Mouse (Mus musculus): ENCODE measurements at regions not wholly inside any gene's neighbourhood (a gene's known extent, or its start where the extent isn't known, plus 50 kb on each side); places are given as distances from the start of the nearest gene placed in this dataset.

- H3K27ac ChIP-seq (replicated peaks; ENCODE audit: insufficient read depth, low read depth, low read length): no peak overlapping the region
- H3K79me2 ChIP-seq (ENCODE audit: control insufficient read depth, insufficient read depth, low read length): no peaks in the 10 kb centered on the region
- TF ChIP-seq CTCF (IDR thresholded peaks at IDR 0.05; ENCODE audit: low read depth, low read length) (no peak), POLR2A (IDR thresholded peaks at IDR 0.05; ENCODE audit: extremely low read depth, insufficient read depth, low read length) (no peak)
- no peak overlapping the region for H3K9ac ChIP-seq (ENCODE audit: low read depth, low read length)
- DNase-seq (ENCODE audit: extremely low read depth, low read depth, low spot score): no peak
- H3K4me1 ChIP-seq (ENCODE audit: control insufficient read depth, insufficient read depth, low read length): no peaks in the 10 kb centered on the region
- no peaks in the 10 kb centered on the region for H3K36me3 ChIP-seq (ENCODE audit: control insufficient read depth, insufficient read depth, low read length)
- H3K4me3 ChIP-seq (ENCODE audit: insufficient read depth, low read depth, low read length): no peak overlapping the region
- H3K27me3 ChIP-seq (ENCODE audit: control insufficient read depth, insufficient read depth, low read length): no peaks in the 10 kb centered on the region
Observed at GRCm38 (mm10) chr10:114083441-114083840, 718.7 kb downstream of the Trhde start.

- DNase-seq (ENCODE audit: extremely low read depth, low read depth, low spot score): no peak
- no peaks in the 10 kb centered on the region for H3K79me2 ChIP-seq (ENCODE audit: control insufficient read depth, insufficient read depth, low read length)
- no peak overlapping the region for H3K27ac ChIP-seq (replicated peaks; ENCODE audit: insufficient read depth, low read depth, low read length)
- H3K4me1 ChIP-seq (ENCODE audit: control insufficient read depth, insufficient read depth, low read length): no peaks in the 10 kb centered on the region
- H3K9ac ChIP-seq (ENCODE audit: low read depth, low read length): no peak overlapping the region
- H3K27me3 ChIP-seq (ENCODE audit: control insufficient read depth, insufficient read depth, low read length): no peaks in the 10 kb centered on the region
- H3K36me3 ChIP-seq (ENCODE audit: control insufficient read depth, insufficient read depth, low read length): no peaks in the 10 kb centered on the region
- no peak overlapping the region for H3K4me3 ChIP-seq (ENCODE audit: insufficient read depth, low read depth, low read length)
- TF ChIP-seq POLR2A (IDR thresholded peaks at IDR 0.05; ENCODE audit: extremely low read depth, insufficient read depth, low read length) (no peak), CTCF (IDR thresholded peaks at IDR 0.05; ENCODE audit: low read depth, low read length) (no peak)
Observed at GRCm38 (mm10) chr10:114041991-114042390, 760.1 kb downstream of the Trhde start.

GRCm38 (mm10) chr10:114013427-114013826, 788.7 kb downstream of the Trhde start:
- H3K4me3 ChIP-seq (ENCODE audit: insufficient read depth, low read depth, low read length): no peak overlapping the region
- no peaks in the 10 kb centered on the region for H3K79me2 ChIP-seq (ENCODE audit: control insufficient read depth, insufficient read depth, low read length)
- no peak for TF ChIP-seq POLR2A (IDR thresholded peaks at IDR 0.05; ENCODE audit: extremely low read depth, insufficient read depth, low read length)
- TF ChIP-seq CTCF (IDR thresholded peaks at IDR 0.05; ENCODE audit: low read depth, low read length): no peak
- H3K27me3 ChIP-seq (ENCODE audit: control insufficient read depth, insufficient read depth, low read length): no peaks in the 10 kb centered on the region
- H3K4me1 ChIP-seq (ENCODE audit: control insufficient read depth, insufficient read depth, low read length): no peaks in the 10 kb centered on the region
- no peak overlapping the region for H3K9ac ChIP-seq (ENCODE audit: low read depth, low read length)
- no peak for DNase-seq (ENCODE audit: extremely low read depth, low read depth, low spot score)
- H3K27ac ChIP-seq (replicated peaks; ENCODE audit: insufficient read depth, low read depth, low read length): no peak overlapping the region
- no peaks in the 10 kb centered on the region for H3K36me3 ChIP-seq (ENCODE audit: control insufficient read depth, insufficient read depth, low read length)

GRCm38 (mm10) chr10:113985376-113985775, 816.7 kb downstream of the Trhde start:
- Histone ChIP-seq H3K36me3 (ENCODE audit: control insufficient read depth, insufficient read depth, low read length) (no peaks in the 10 kb centered on the region), H3K4me3 (ENCODE audit: insufficient read depth, low read depth, low read length) (no peak overlapping the region), H3K4me1 (ENCODE audit: control insufficient read depth, insufficient read depth, low read length) (no peaks in the 10 kb centered on the region), H3K79me2 (ENCODE audit: control insufficient read depth, insufficient read depth, low read length) (no peaks in the 10 kb centered on the region), H3K27me3 (ENCODE audit: control insufficient read depth, insufficient read depth, low read length) (no peaks in the 10 kb centered on the region), H3K9ac (ENCODE audit: low read depth, low read length) (no peak overlapping the region), H3K27ac (replicated peaks; ENCODE audit: insufficient read depth, low read depth, low read length) (no peak overlapping the region)
- DNase-seq (ENCODE audit: extremely low read depth, low read depth, low spot score): no peak
- TF ChIP-seq CTCF (IDR thresholded peaks at IDR 0.05; ENCODE audit: low read depth, low read length): no peak
- no peak for TF ChIP-seq POLR2A (IDR thresholded peaks at IDR 0.05; ENCODE audit: extremely low read depth, insufficient read depth, low read length)

DNA sequence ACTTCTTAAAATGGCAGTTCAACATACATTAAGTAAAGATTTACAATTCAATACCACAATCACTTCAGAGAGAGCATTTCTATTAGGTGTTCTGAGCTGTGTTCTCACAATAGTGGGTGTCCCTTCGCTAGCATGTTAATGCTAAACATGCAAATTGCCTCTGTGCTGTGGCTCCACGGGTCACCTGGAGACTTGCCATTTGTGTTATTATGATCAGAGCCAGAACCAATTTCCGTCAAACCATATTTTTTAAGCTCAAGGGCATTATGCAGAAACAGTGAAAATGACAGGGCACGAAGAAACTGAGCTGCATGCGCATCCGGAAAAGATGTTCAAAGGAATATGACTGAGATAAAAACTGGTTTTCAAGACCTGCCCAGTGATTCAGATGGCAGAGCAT, 829.3 kb downstream of the Trhde start:
- no peak overlapping the region for H3K27ac ChIP-seq (replicated peaks; ENCODE audit: insufficient read depth, low read depth, low read length)
- no peak overlapping the region for H3K9ac ChIP-seq (ENCODE audit: low read depth, low read length)
- no peaks in the 10 kb centered on the region for H3K27me3 ChIP-seq (ENCODE audit: control insufficient read depth, insufficient read depth, low read length)
- 79% methylated on average over 6 of the region's 6 CpGs for WGBS
- H3K79me2 ChIP-seq (ENCODE audit: control insufficient read depth, insufficient read depth, low read length): no peaks in the 10 kb centered on the region
- TF ChIP-seq CTCF (IDR thresholded peaks at IDR 0.05; ENCODE audit: low read depth, low read length) (no peak), POLR2A (IDR thresholded peaks at IDR 0.05; ENCODE audit: extremely low read depth, insufficient read depth, low read length) (no peak)
- H3K36me3 ChIP-seq (ENCODE audit: control insufficient read depth, insufficient read depth, low read length): no peaks in the 10 kb centered on the region
- H3K4me3 ChIP-seq (ENCODE audit: insufficient read depth, low read depth, low read length): no peak overlapping the region
- DNase-seq (ENCODE audit: extremely low read depth, low read depth, low spot score): no peak
- H3K4me1 ChIP-seq (ENCODE audit: control insufficient read depth, insufficient read depth, low read length): no peaks in the 10 kb centered on the region

GRCm38 (mm10) chr10:113946801-113947200, 855.3 kb downstream of the Trhde start:
- Histone ChIP-seq H3K4me3 (ENCODE audit: insufficient read depth, low read depth, low read length) (no peak overlapping the region), H3K9ac (ENCODE audit: low read depth, low read length) (no peak overlapping the region), H3K79me2 (ENCODE audit: control insufficient read depth, insufficient read depth, low read length) (no peaks in the 10 kb centered on the region), H3K27ac (replicated peaks; ENCODE audit: insufficient read depth, low read depth, low read length) (no peak overlapping the region), H3K36me3 (ENCODE audit: control insufficient read depth, insufficient read depth, low read length) (no peaks in the 10 kb centered on the region), H3K27me3 (ENCODE audit: control insufficient read depth, insufficient read depth, low read length) (no peaks in the 10 kb centered on the region), H3K4me1 (ENCODE audit: control insufficient read depth, insufficient read depth, low read length) (no peaks in the 10 kb centered on the region)
- WGBS: 51% methylated on average over 3 of the region's 3 CpGs
- TF ChIP-seq POLR2A (IDR thresholded peaks at IDR 0.05; ENCODE audit: extremely low read depth, insufficient read depth, low read length): no peak
- no peak for TF ChIP-seq CTCF (IDR thresholded peaks at IDR 0.05; ENCODE audit: low read depth, low read length)
- DNase-seq (ENCODE audit: extremely low read depth, low read depth, low spot score): no peak
